Mouse (Mus musculus): ENCODE measurements around the gene Gcgr. TPM values are rescaled to one million over a fixed set of nuclear protein-coding genes. Genes with fewer than 3 reads are reported as not detected.

Gcgr gene
- polyA plus RNA-seq, 1 experiment from 2014 or later: 0.32 TPM

DNA sequence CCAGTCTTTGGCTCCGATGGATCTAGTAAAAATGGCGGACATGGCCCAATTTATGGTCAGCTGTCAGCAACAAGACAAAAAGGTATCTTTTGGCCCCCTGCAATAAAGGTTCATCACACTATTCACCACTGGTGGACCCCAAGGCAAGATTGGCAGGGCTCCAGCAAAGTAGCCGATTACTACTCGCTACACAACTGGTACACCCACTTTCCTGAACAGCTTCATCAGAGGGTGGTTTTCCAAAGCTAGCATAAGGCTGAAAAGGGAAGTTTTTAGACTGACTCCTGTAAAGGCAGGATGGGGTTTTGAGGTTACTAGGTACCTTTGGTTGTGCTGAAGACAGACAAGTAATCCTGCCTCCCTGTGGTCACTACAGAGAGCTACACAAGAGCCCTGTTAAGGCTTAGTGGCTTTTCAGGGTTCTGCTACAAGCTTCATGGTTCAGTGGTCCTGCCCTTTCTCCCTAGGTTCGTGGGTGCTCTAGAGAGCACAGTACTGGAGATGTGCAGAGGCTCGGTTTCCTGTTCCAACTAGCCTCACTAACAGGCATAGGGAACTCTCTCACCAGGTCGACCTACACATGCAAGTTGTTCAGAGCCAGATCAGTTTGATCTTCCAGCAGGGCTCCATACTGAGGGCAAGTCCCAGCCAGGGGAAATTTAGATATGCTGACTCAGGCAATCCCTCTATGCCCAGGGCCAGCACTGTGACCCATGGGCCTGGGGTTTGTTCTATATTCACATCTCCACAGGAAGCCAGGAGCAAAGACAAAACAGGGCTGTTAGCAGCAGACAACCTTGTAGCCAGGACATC lies 46.9 kb downstream of the Gcgr start:
- WGBS: 86% methylated on average over 7 of the region's 7 CpGs
- H3K4me2 ChIP-seq (replicated peaks): no peak overlapping the region

DNA sequence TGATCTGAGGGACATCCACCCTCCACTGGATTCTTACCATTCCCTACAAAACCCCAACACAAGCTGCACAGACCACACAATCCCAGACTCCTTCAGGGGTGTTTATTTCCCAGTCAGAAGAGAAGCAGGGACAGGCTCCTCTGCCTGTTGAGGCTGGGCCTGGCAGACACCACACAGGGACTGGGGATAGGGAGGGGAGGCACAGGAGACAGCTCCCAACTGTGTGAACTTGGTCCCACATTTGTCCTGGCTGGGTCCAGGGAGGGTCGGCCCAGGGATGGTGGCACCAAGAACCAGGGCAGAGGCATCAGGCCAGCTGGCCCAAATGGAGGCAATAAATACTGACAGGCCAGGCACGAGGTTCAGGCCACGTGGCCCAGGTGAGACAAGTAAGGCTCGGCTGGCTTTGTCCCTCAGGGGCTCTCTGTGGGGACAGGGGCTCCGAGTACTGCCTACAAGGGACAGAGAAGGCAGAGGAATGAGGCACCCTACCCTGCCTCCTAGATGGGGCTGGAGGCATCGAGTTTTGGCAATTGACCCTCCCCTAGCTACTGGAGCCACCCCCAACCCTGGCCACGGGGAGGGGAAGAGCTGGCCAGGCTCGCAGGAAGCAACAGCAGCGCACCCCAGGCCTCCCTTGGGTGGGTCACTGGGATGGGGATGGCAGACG lies 47.7 kb downstream of the Gcgr start:
- H3K27ac ChIP-seq: no peak overlapping the region

More for the DNA sequence above, 46.9 kb downstream of the Gcgr start:
- no peak overlapping the region for H3K4me3 ChIP-seq (replicated peaks; ENCODE audit: low read length)
- DNase-seq (ENCODE audit: low spot score): no peak
- H3K9me3 ChIP-seq (ENCODE audit: control insufficient read depth, low read length): no peaks in the 10 kb centered on the region
- ATAC-seq (ENCODE audit: low FRiP score): no peak
- H3K27ac ChIP-seq: no peak overlapping the region
- peaks cover 26% of the 10 kb centered on the region for H3K4me1 ChIP-seq (replicated peaks; ENCODE audit: control insufficient read depth, insufficient read depth, low read length)
- H3K27me3 ChIP-seq (ENCODE audit: control insufficient read depth, insufficient read depth, low read length): no peaks in the 10 kb centered on the region
- H3K9ac ChIP-seq: no peak overlapping the region
- H3K36me3 ChIP-seq (replicated peaks; ENCODE audit: control insufficient read depth, insufficient read depth): peaks cover 33% of the 10 kb centered on the region

DNA sequence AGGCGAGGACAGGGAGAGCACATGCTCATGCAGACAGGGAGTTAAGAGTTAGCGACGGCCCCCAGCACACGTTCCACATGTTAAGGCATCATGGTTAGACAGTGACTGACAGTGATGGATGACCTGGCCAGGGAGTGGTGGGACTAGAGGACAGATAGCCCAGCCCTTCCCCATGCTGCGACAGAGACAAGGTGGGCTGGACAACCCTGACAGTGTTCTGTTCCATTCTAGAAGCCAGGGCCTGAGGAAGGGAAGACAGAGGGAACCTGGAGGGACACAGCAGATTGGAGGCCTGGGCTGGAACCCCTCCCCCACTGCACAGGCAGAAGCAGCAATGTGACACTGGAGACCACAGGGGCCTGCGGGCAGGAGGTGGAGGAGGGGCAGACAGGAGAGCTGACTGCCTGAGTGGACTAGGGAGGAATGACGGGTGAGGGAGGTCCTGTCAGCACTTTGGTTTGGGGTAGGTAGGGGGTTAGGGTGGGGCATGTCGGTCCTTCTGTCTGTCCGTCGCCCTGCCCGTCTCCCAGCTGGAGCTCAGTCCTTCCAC lies 48.3 kb downstream of the Gcgr start:
- Histone ChIP-seq H3K9me3 (ENCODE audit: control insufficient read depth, low read length) (no peaks in the 10 kb centered on the region), H3K36me3 (replicated peaks; ENCODE audit: control insufficient read depth, insufficient read depth) (peaks cover 34% of the 10 kb centered on the region), H3K4me3 (replicated peaks; ENCODE audit: low read length) (no peak overlapping the region), H3K9ac (0 out of 2 replicates have a peak overlapping the region, but pooled peaks have one; percentile 1), H3K4me1 (replicated peaks; ENCODE audit: control insufficient read depth, insufficient read depth, low read length) (peaks cover 26% of the 10 kb centered on the region), H3K4me2 (replicated peaks) (no peak overlapping the region), H3K27ac (no peak overlapping the region), H3K27me3 (ENCODE audit: control insufficient read depth, insufficient read depth, low read length) (no peaks in the 10 kb centered on the region)
- 81% methylated on average over 11 of the region's 11 CpGs for WGBS
- no peak for ATAC-seq (ENCODE audit: low FRiP score)
- DNase-seq (ENCODE audit: low spot score): no peak

More for the DNA sequence above, 47.7 kb downstream of the Gcgr start:
- Histone ChIP-seq H3K27me3 (ENCODE audit: control insufficient read depth, insufficient read depth, low read length) (no peaks in the 10 kb centered on the region), H3K9me3 (ENCODE audit: control insufficient read depth, low read length) (no peaks in the 10 kb centered on the region), H3K4me2 (replicated peaks) (no peak overlapping the region), H3K4me3 (replicated peaks; ENCODE audit: low read length) (no peak overlapping the region), H3K36me3 (replicated peaks; ENCODE audit: control insufficient read depth, insufficient read depth) (peaks cover 33% of the 10 kb centered on the region), H3K9ac (no peak overlapping the region), H3K4me1 (replicated peaks; ENCODE audit: control insufficient read depth, insufficient read depth, low read length) (peaks cover 28% of the 10 kb centered on the region)
- DNase-seq (ENCODE audit: low spot score): no peak
- no peak for ATAC-seq (ENCODE audit: low FRiP score)
- WGBS: 90% methylated on average over 10 of the region's 10 CpGs

DNA sequence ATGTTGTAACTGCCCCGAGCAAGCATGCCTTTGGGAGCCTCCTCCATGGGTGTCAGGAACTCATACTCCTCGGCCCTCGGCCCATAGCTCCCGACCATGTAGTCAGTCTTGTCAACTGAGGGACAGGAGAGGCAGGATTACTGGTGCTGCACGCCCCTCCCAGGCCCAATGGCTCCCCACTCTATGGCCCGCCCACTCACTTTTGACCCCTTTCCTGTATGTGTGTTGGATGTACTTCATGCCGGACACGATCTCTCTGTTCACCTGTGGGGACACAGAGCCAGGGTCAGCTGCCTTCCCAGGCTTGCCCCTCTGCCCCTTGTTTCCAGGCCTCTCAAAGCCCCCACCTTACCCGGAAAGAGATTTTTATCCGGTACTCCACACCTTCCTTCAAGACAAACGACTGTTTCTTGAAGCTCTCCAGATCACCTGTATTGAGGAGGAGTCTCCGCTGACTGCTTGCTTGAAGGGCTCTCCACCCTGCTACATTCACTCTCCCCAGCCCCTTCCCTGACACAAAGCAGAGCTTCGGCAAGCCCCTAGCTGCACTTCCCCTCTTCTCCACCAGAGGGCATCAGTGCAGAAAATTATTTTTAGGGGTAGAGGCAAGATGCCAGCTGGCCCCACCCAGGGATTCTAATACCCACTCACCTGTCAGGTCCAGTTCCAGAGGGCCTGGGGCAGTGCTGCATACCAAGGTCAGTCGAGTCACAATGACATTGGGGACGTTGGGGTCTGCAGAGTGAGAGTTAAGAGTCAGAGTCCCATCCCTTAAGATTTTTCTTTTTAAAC lies 49.0 kb downstream of the Gcgr start:
- Histone ChIP-seq H3K36me3 (replicated peaks; ENCODE audit: control insufficient read depth, insufficient read depth) (peaks cover 37% of the 10 kb centered on the region), H3K27me3 (ENCODE audit: control insufficient read depth, insufficient read depth, low read length) (no peaks in the 10 kb centered on the region), H3K4me1 (replicated peaks; ENCODE audit: control insufficient read depth, insufficient read depth, low read length) (peaks cover 19% of the 10 kb centered on the region), H3K9me3 (ENCODE audit: control insufficient read depth, low read length) (no peaks in the 10 kb centered on the region), H3K9ac (peak overlapping the region; percentile 80), H3K4me2 (replicated peaks) (peak overlapping the region; percentile 91), H3K4me3 (replicated peaks; ENCODE audit: low read length) (peak overlapping the region; percentile 87), H3K27ac (no peak overlapping the region)
- DNase-seq (ENCODE audit: low spot score) (peak; percentile 86), ATAC-seq (ENCODE audit: low FRiP score) (no peak)
- WGBS: 67% methylated on average over 15 of the region's 15 CpGs

DNA sequence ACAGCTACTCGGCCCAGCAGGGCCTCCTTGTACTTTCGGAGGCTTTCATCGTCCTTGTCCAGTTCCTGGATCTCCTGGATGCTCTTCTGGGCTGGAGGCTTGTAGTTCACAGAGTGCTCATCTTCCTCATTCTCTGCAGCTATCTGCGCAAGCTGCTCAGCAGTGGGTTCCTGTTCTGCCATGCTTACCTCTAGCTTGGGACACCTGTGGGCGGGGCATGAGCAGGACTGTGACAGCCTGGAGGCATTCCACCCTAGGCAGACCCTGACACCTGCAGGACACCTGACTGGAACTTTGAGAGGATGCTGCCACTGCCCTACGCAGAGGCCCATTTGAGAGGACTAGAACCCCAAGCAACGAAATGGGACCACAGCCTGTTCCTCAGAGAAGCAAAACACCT lies 49.7 kb downstream of the Gcgr start:
- WGBS: 67% methylated on average over 7 of the region's 7 CpGs
- no peaks in the 10 kb centered on the region for H3K27me3 ChIP-seq (ENCODE audit: control insufficient read depth, insufficient read depth, low read length)
- peak overlapping the region; percentile 87 for H3K4me3 ChIP-seq (replicated peaks; ENCODE audit: low read length)
- ATAC-seq (ENCODE audit: low FRiP score) (no peak), DNase-seq (ENCODE audit: low spot score) (no peak)
- H3K4me1 ChIP-seq (replicated peaks; ENCODE audit: control insufficient read depth, insufficient read depth, low read length): peaks cover 18% of the 10 kb centered on the region
- H3K9me3 ChIP-seq (ENCODE audit: control insufficient read depth, low read length): no peaks in the 10 kb centered on the region
- peaks cover 41% of the 10 kb centered on the region for H3K36me3 ChIP-seq (replicated peaks; ENCODE audit: control insufficient read depth, insufficient read depth)
- peak overlapping the region; percentile 91 for H3K4me2 ChIP-seq (replicated peaks)
- H3K27ac ChIP-seq: peak overlapping the region; percentile 94
- H3K9ac ChIP-seq: peak overlapping the region; percentile 80

DNA sequence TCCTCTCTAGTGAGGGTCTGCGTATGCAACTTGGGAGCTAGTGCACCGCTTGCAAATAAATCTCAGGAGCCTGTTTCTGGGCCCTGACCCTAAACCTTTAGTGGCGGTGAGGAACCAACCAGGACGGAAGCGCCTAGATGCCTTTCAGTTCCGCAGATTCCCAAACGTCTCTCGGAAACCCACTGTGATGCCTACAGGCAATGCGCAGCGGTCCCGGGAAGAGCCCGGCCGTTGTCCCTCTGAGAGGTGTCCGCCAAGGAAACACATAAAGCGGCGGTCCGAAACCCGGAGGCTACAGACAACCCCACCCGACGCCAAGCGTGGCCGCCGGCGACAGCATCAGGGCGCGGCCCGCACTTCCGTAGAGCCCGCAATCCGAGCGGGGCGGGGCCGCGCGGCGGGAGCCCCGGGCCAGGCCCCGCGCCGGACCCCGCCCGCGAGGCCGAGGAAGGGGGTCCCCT lies 50.4 kb downstream of the Gcgr start:
- Histone ChIP-seq H3K27ac (peak overlapping the region; percentile 94), H3K4me1 (replicated peaks; ENCODE audit: control insufficient read depth, insufficient read depth, low read length) (peaks cover 18% of the 10 kb centered on the region), H3K27me3 (ENCODE audit: control insufficient read depth, insufficient read depth, low read length) (no peaks in the 10 kb centered on the region), H3K4me3 (replicated peaks; ENCODE audit: low read length) (peak overlapping the region; percentile 87), H3K9me3 (ENCODE audit: control insufficient read depth, low read length) (no peaks in the 10 kb centered on the region), H3K36me3 (replicated peaks; ENCODE audit: control insufficient read depth, insufficient read depth) (peaks cover 48% of the 10 kb centered on the region), H3K9ac (peak overlapping the region; percentile 80), H3K4me2 (replicated peaks) (peak overlapping the region; percentile 91)
- peak; percentile 13; the same call in 1 of the 2 replicates for ATAC-seq (ENCODE audit: low FRiP score)
- DNase-seq (ENCODE audit: low spot score): peak; percentile 49
- WGBS: under 1% methylated on average over 32 of the region's 44 CpGs

DNA sequence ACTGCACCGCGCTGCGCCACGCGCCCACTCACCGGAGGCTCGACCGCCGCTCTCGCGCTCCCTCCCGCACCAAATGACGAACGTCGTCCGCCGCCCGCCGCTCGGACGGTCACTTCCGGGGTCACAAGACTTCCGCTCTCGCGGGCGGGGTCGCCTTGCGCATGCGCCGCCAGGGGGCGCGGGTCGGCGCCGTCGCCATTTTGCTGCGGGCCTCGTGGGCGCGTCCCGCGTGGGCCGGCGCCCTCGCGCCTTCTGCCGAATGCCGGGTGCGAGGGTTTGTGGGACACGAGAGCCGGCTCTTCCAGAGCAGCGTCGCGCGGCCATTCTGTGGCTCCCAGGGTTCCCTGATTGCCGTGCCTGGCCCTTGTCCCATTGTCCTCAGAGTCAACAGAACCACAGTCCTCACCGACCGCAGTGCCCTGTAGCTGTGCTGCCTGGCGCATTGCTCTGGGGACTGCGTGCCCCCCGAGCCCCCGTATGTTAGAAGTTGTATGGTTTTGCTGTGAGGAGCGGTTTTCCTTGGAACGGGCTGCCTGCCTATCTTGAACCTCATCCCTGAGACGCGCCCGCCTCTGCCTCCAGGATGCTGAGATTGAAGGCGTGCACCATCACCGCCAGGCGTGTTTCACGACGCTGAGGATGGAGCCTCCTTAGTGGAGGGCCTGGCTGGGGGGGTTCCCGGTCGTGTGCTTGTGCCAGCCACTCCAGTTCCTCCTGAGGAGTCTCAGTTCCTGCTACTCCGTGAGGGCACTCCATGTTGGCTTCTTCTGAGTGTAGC lies 51.2 kb downstream of the Gcgr start, which contains the start of gene Arhgdia:
Gene Arhgdia, minus strand, starts transcription at position 135 of the 778 bp plus-strand sequence.
- 4% methylated on average over 67 of the region's 75 CpGs for WGBS
- ATAC-seq (ENCODE audit: low FRiP score) (peak; percentile 65), DNase-seq (ENCODE audit: low spot score) (peak; percentile 89)
- peaks cover 56% of the 10 kb centered on the region for H3K36me3 ChIP-seq (replicated peaks; ENCODE audit: control insufficient read depth, insufficient read depth)
- no peaks in the 10 kb centered on the region for H3K27me3 ChIP-seq (ENCODE audit: control insufficient read depth, insufficient read depth, low read length)
- H3K4me1 ChIP-seq (replicated peaks; ENCODE audit: control insufficient read depth, insufficient read depth, low read length): peaks cover 18% of the 10 kb centered on the region
- no peaks in the 10 kb centered on the region for H3K9me3 ChIP-seq (ENCODE audit: control insufficient read depth, low read length)
- peak within 1 kb of the TSS; percentile 91 for H3K4me2 ChIP-seq (replicated peaks)
- peak within 1 kb of the TSS; percentile 94 for H3K27ac ChIP-seq
- peak within 1 kb of the TSS; percentile 80 for H3K9ac ChIP-seq
- peak within 1 kb of the TSS; percentile 87 for H3K4me3 ChIP-seq (replicated peaks; ENCODE audit: low read length)

DNA sequence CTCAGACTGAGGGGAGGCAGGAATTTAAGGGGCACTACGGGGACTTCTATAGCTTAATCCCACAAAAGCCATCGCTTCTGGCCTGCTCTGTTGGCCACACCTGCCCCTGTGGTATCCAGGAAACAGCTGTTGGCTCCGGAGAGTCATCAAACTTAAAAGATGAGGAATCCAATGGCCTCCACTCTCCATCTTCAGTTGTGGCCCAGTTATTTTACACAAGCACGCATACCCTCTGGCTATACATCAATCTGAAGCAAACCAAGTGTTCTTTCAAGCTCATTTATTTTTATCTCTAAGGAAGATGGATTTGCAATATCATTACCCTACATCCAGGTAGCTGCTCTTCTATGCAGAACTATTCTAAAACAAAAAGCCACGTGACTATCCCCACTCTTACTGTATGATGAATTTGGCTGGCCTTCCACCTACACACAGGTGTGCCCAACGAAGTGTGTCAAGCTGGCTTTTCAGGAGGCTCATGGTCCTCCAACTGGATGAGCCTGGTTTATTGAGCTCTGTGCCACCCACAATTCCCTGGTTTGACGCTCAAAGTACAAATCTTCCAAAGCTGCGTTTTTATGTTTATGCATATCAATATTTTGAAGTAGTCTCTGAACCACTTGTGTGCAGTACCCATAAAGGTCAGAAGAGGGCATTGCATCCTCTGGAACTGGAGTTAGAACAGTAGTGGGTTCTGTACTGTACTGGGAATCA lies 51.9 kb downstream of the Gcgr start:
- peak overlapping the region; percentile 80 for H3K9ac ChIP-seq
- H3K4me2 ChIP-seq (replicated peaks): peak overlapping the region; percentile 91
- DNase-seq (ENCODE audit: low spot score): peak; percentile 27
- H3K27ac ChIP-seq: peak overlapping the region; percentile 94
- no peaks in the 10 kb centered on the region for H3K9me3 ChIP-seq (ENCODE audit: control insufficient read depth, low read length)
- no peak for ATAC-seq (ENCODE audit: low FRiP score)
- H3K36me3 ChIP-seq (replicated peaks; ENCODE audit: control insufficient read depth, insufficient read depth): peaks cover 56% of the 10 kb centered on the region
- H3K4me3 ChIP-seq (replicated peaks; ENCODE audit: low read length): peak overlapping the region; percentile 87
- peaks cover 18% of the 10 kb centered on the region for H3K4me1 ChIP-seq (replicated peaks; ENCODE audit: control insufficient read depth, insufficient read depth, low read length)
- no peaks in the 10 kb centered on the region for H3K27me3 ChIP-seq (ENCODE audit: control insufficient read depth, insufficient read depth, low read length)
- WGBS: 69% methylated on average over 8 of the region's 8 CpGs

All from hindbrain, embryonic 14.5 days (tissue).